Mouse (Mus musculus) adrenal gland, adult 18-20 months (tissue): ENCODE measurements around the gene Xiap. TPM values are rescaled to one million over a fixed set of nuclear protein-coding genes. Genes with fewer than 3 reads are reported as not detected.

Experiments used
- total RNA-seq, 2 experiments: library from RNA; stranded (reverse); gene quantifications; 1 replicate in 1 of 2; 2 replicates in 1 of 2; pipeline ENCODE4 v1.2.3; 2021

The Xiap gene
- total RNA-seq, 2 experiments from 2014 or later: 43.1 to 44.7 TPM

Other genes starting within 250 kb of the Xiap start
- gene Thoc2, start 139.0 kb upstream of the Xiap start, total RNA-seq: 10 to 100 TPM; 58.5 to 60.4 TPM
- gene Stag2, start 89.6 kb downstream of the Xiap start, total RNA-seq: 10 to 100 TPM; 65.4 to 69.7 TPM